Mouse (Mus musculus) small intestine, adult 2 months (tissue): Measurements from ENCODE around the gene Mdga1.

ENCODE experiments used
- CTCF ChIP-seq: fragments of 200-500 bp; IDR thresholded peaks from 2 replicates; pipeline ENCODE4 v1.5.1; 2012; ENCODE audit warnings: low read depth, mild to moderate bottlenecking, control low read depth, inconsistent platforms, low read length, moderate library complexity, mixed read lengths; ENCODE audit not compliant: insufficient replicate concordance, insufficient read length; ENCODE audit errors: extremely low read depth
- POLR2A ChIP-seq: fragments of 200-500 bp; IDR thresholded peaks from 2 replicates; pipeline ENCODE4 v1.6.1; 2012; ENCODE audit warnings: low read depth, mild to moderate bottlenecking, control low read depth, inconsistent platforms, low read length, moderate library complexity

- TF ChIP-seq CTCF (no peak), POLR2A (no peak)
Observed at GRCm38 (mm10) chr17:29979841-29980240, 10.0 kb upstream of the Mdga1 start.
